Mouse (Mus musculus) heart, embryonic 14.5 days (tissue): Measurements from ENCODE around the gene Vps13d. TPM values are rescaled to one million over a fixed set of nuclear protein-coding genes. Genes with fewer than 3 reads are reported as not detected.

Experiments used
- ATAC-seq: fragments of 200-750 bp; cut with Nextera tagmentation; 2 replicates; pipeline ENCODE4 v1.8.0; 2017; ENCODE audit warnings: low read depth, moderate TSS enrichment; ENCODE audit not compliant: insufficient number of reproducible peaks, insufficient read depth, low FRiP score
- H3K27ac ChIP-seq, 2 experiments: fragments of 200-500 bp in 1 of 2; fragments of 300-500 bp in 1 of 2; sonication (generic) in 1 of 2; replicated peaks in 1 of 2; 2 replicates each; pipeline ENCODE4 v1.5.1; 2012 to 2014; ENCODE audit warnings: low read depth in 2 of 2, low read length in 2 of 2, control low read depth in 1 of 2, mild to moderate bottlenecking in 1 of 2, mixed read lengths in 1 of 2; ENCODE audit not compliant: control insufficient read depth in 1 of 2, insufficient read depth in 1 of 2
- H3K27me3 ChIP-seq: fragments of 300-500 bp; sonication (generic); 2 replicates; pipeline ENCODE4 v1.6.1; 2014; ENCODE audit warnings: mild to moderate bottlenecking, low read length, control low read depth; ENCODE audit not compliant: control insufficient read depth, insufficient read depth
- H3K36me3 ChIP-seq: fragments of 300-500 bp; sonication (generic); 2 replicates; pipeline ENCODE4 v1.6.1; 2014; ENCODE audit warnings: mild to moderate bottlenecking, control low read depth, low read length, mixed read lengths; ENCODE audit not compliant: control insufficient read depth, insufficient read depth
- H3K4me1 ChIP-seq, 2 experiments: fragments of 200-500 bp in 1 of 2; fragments of 300-500 bp in 1 of 2; sonication (generic) in 1 of 2; 2 replicates each; pipeline ENCODE4 v1.6.1; 2012 to 2014; ENCODE audit warnings: low read length in 2 of 2, control low read depth in 1 of 2, mixed read lengths in 1 of 2; ENCODE audit not compliant: control insufficient read depth in 2 of 2, insufficient read depth in 2 of 2
- H3K4me2 ChIP-seq: fragments of 300-500 bp; sonication (generic); 2 replicates; pipeline ENCODE4 v1.6.1; 2014; ENCODE audit warnings: mild to moderate bottlenecking, low read length
- H3K4me3 ChIP-seq, 2 experiments: fragments of 200-500 bp in 1 of 2; fragments of 300-500 bp in 1 of 2; sonication (generic) in 1 of 2; 2 replicates each; pipeline ENCODE4 v1.5.1; 2012 to 2014; ENCODE audit warnings: low read length in 2 of 2, mild to moderate bottlenecking in 2 of 2, control low read depth in 1 of 2, low read depth in 1 of 2, moderate library complexity in 1 of 2; ENCODE audit not compliant: control insufficient read depth in 1 of 2, insufficient read depth in 1 of 2
- H3K9ac ChIP-seq: fragments of 300-500 bp; sonication (generic); 2 replicates; pipeline ENCODE4 v1.6.1; 2014; ENCODE audit warnings: mild to moderate bottlenecking, low read length
- H3K9me3 ChIP-seq: fragments of 300-500 bp; sonication (generic); 2 replicates; pipeline ENCODE4 v1.6.1; 2016; ENCODE audit warnings: low read length, control low read depth; ENCODE audit not compliant: control insufficient read depth
- WGBS: fragments of 180-500 bp; shearing (Covaris S2); extraction: QIAGEN DNeasy Blood & Tissue Kit; methylation state at CpG from one replicate; pipeline ENCODE4 v1.1.7; 2014; 5-methylcytosine and 5-hydroxymethylcytosine counted together
- polyA plus RNA-seq: library from polyadenylated mRNA; unstranded; fragments of >200 nt; fragmentation: Nextera tagmentation; extraction: Ambion mirVana; gene quantifications from 2 replicates; pipeline ENCODE4 v1.2.1, GENCODE M21; 2014

The Vps13d gene
- polyA plus RNA-seq, 1 experiment from 2014 or later: 11.9 TPM

GRCm38 (mm10) chr4:145199982-145200699 is 5.3 kb upstream of the Vps13d start:
- 20% methylated on average over 11 of the region's 11 CpGs for WGBS
- Histone ChIP-seq H3K9me3 (no peaks in the 10 kb centered on the region), H3K27ac (peak overlapping the region; percentile 10 to 61; a peak in 3 of 4 replicates), H3K36me3 (no peaks in the 10 kb centered on the region), H3K27me3 (no peaks in the 10 kb centered on the region), H3K4me2 (0 out of 2 replicates have a peak overlapping the region, but pooled peaks have one; percentile 4), H3K4me3 (no peak overlapping the region), H3K4me1 (peaks cover 4 to 8% of the 10 kb centered on the region in 2 experiments; a peak in 2 of 4 replicates), H3K9ac (no peak overlapping the region)
- peak; percentile 46 for ATAC-seq

GRCm38 (mm10) chr4:145196586-145196985 is 1.8 kb upstream of the Vps13d start:
- ATAC-seq: no peak
- H3K36me3 ChIP-seq: peaks cover 1% of the 10 kb centered on the region; the same call in 1 of the 2 replicates
- no peak overlapping the region for H3K4me2 ChIP-seq
- H3K27ac ChIP-seq: no peak overlapping the region
- H3K27me3 ChIP-seq: no peaks in the 10 kb centered on the region
- H3K9me3 ChIP-seq: no peaks in the 10 kb centered on the region
- 73% methylated on average over 4 of the region's 4 CpGs for WGBS
- peaks cover 10 to 20% of the 10 kb centered on the region in 2 experiments for H3K4me1 ChIP-seq
- no peak overlapping the region for H3K9ac ChIP-seq
- no peak overlapping the region for H3K4me3 ChIP-seq

GRCm38 (mm10) chr4:145195172-145195571 is 367 bp upstream of the Vps13d start:
- Histone ChIP-seq H3K4me3 (peak overlapping the region in 1 of 2 experiments; percentile 95; a peak in 1 of 4 replicates), H3K9me3 (no peaks in the 10 kb centered on the region), H3K9ac (no peak overlapping the region), H3K27ac (no peak overlapping the region), H3K4me1 (peaks cover 9 to 20% of the 10 kb centered on the region in 2 experiments; a peak in 3 of 4 replicates), H3K27me3 (no peaks in the 10 kb centered on the region), H3K36me3 (peaks cover 10% of the 10 kb centered on the region), H3K4me2 (peak overlapping the region; percentile 32)
- ATAC-seq: no peak
- WGBS: 22% methylated on average over 5 of the region's 5 CpGs

- H3K9ac ChIP-seq: peak overlapping the region; percentile 94
- H3K9me3 ChIP-seq: no peaks in the 10 kb centered on the region
- no peaks in the 10 kb centered on the region for H3K27me3 ChIP-seq
- H3K36me3 ChIP-seq: peaks cover 21% of the 10 kb centered on the region
- H3K4me1 ChIP-seq: peaks cover 2 to 16% of the 10 kb centered on the region in 2 experiments; a peak in 3 of 4 replicates
- peak overlapping the region; percentile 87 to 90 for H3K27ac ChIP-seq
- H3K4me3 ChIP-seq: peak overlapping the region; percentile 54 to 95
- H3K4me2 ChIP-seq: peak overlapping the region; percentile 77
- under 1% methylated on average over 10 of the region's 10 CpGs for WGBS
- peak; percentile 46 for ATAC-seq
Observed at GRCm38 (mm10) chr4:145193991-145194511, 754 bp downstream of the Vps13d start.

GRCm38 (mm10) chr4:145193406-145193805 is 1.4 kb downstream of the Vps13d start:
- Histone ChIP-seq H3K27ac (peak overlapping the region; percentile 87 to 90; a peak in 3 of 4 replicates), H3K4me3 (peak overlapping the region; percentile 54 to 95; a peak in 3 of 4 replicates), H3K36me3 (peaks cover 27% of the 10 kb centered on the region), H3K4me2 (peak overlapping the region; percentile 77), H3K4me1 (peaks cover 2 to 16% of the 10 kb centered on the region in 2 experiments; a peak in 3 of 4 replicates), H3K27me3 (no peaks in the 10 kb centered on the region), H3K9ac (peak overlapping the region; percentile 94), H3K9me3 (no peaks in the 10 kb centered on the region)
- 42% methylated on average over 3 of the region's 3 CpGs for WGBS
- no peak for ATAC-seq

- H3K4me3 ChIP-seq: no peak overlapping the region
- no peak overlapping the region for H3K27ac ChIP-seq
- no peaks in the 10 kb centered on the region for H3K27me3 ChIP-seq
- H3K36me3 ChIP-seq: peaks cover 35% of the 10 kb centered on the region
- no peaks in the 10 kb centered on the region for H3K9me3 ChIP-seq
- H3K4me2 ChIP-seq: peak overlapping the region; percentile 77; the same call in 1 of the 2 replicates
- H3K4me1 ChIP-seq: peaks cover 2 to 16% of the 10 kb centered on the region in 2 experiments; a peak in 3 of 4 replicates
- ATAC-seq: no peak
- H3K9ac ChIP-seq: no peak overlapping the region; the same call in 1 of the 2 replicates
Observed at GRCm38 (mm10) chr4:145192686-145193085, 2.1 kb downstream of the Vps13d start.

GRCm38 (mm10) chr4:145188561-145188960 is 6.2 kb downstream of the Vps13d start:
- no peak for ATAC-seq
- Histone ChIP-seq H3K27me3 (no peaks in the 10 kb centered on the region), H3K4me1 (peaks cover 2 to 24% of the 10 kb centered on the region in 2 experiments; a peak in 2 of 4 replicates), H3K4me2 (no peak overlapping the region), H3K9me3 (no peaks in the 10 kb centered on the region), H3K27ac (no peak overlapping the region), H3K4me3 (no peak overlapping the region), H3K36me3 (peaks cover 61% of the 10 kb centered on the region), H3K9ac (no peak overlapping the region)
